Mouse (Mus musculus) CD4-positive, CD25-positive, alpha-beta regulatory T cell, adult 4 months (primary cell): ENCODE results near the gene Ptms. TPM values are rescaled to one million over a fixed set of nuclear protein-coding genes. Genes with fewer than 3 reads are reported as not detected.
A peak's percentile ranks its signal among the peaks of the same experiment; 100 is the strongest.
"Not testable (repeated sequence)": the region's sequence is repeated elsewhere in the genome, so short reads cannot be mapped to it uniquely, and the experiment has no call there.

Source experiments
- ATAC-seq: one replicate; pipeline ENCODE4 v1.8.0; 2017
- polyA plus RNA-seq, 2 experiments: library from polyadenylated mRNA; unstranded; fragments of 100-300 nt; shearing (Covaris generic); gene quantifications; one replicate each; pipeline ENCODE4 v1.2.1; 2017

Ptms gene
- polyA plus RNA-seq, 2 experiments from 2014 or later = 5.4 to 10.6 TPM

GRCm38 (mm10) chr6:124904161-124904981, 15.5 kb downstream of the Ptms start:
- peak; percentile 6 for ATAC-seq

- ATAC-seq = peak; percentile 66
Observed at GRCm38 (mm10) chr6:124903580-124904151, 16.2 kb downstream of the Ptms start.

GRCm38 (mm10) chr6:124901851-124902250, 18.1 kb downstream of the Ptms start:
- ATAC-seq = no peak

- peak; percentile 59 for ATAC-seq
Observed at GRCm38 (mm10) chr6:124900801-124901480, 19.0 kb downstream of the Ptms start.

GRCm38 (mm10) chr6:124900056-124900800, 19.7 kb downstream of the Ptms start:
- ATAC-seq = no peak

GRCm38 (mm10) chr6:124898359-124898758, 21.5 kb downstream of the Ptms start:
- peak; percentile 11 for ATAC-seq

GRCm38 (mm10) chr6:124894113-124894512, 25.8 kb downstream of the Ptms start:
- ATAC-seq = not testable (repeated sequence)

DNA sequence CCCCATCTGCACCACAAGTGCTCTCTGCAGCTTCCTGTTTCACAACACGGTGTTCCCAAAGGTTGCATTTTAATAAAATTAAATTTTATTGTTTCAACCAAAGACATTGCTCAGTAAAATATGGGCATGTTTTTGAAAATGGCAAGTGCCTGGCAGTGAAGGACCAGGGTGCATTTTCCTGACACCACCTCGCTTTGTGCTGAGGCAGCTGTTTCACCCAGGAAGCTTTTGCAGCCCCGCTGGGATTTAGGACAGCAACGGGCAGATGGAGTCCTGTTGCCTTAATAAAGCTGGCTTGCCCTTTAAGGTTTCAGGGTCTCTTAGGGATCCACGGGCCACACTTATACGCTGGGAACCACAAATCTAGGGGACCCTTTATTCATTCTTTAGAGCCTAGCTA, 28.9 kb downstream of the Ptms start:
- no peak for ATAC-seq

- no peak for ATAC-seq
Observed at GRCm38 (mm10) chr6:124888555-124889125, 31.3 kb downstream of the Ptms start.

- ATAC-seq = peak; percentile 36
Observed at GRCm38 (mm10) chr6:124887986-124888385, 31.9 kb downstream of the Ptms start, which contains the start of gene Cd4. TSS of gene Cd4 (minus strand) at chr6:124888221.

- ATAC-seq = peak; percentile 28
Observed at GRCm38 (mm10) chr6:124885956-124886381, 33.9 kb downstream of the Ptms start.

DNA sequence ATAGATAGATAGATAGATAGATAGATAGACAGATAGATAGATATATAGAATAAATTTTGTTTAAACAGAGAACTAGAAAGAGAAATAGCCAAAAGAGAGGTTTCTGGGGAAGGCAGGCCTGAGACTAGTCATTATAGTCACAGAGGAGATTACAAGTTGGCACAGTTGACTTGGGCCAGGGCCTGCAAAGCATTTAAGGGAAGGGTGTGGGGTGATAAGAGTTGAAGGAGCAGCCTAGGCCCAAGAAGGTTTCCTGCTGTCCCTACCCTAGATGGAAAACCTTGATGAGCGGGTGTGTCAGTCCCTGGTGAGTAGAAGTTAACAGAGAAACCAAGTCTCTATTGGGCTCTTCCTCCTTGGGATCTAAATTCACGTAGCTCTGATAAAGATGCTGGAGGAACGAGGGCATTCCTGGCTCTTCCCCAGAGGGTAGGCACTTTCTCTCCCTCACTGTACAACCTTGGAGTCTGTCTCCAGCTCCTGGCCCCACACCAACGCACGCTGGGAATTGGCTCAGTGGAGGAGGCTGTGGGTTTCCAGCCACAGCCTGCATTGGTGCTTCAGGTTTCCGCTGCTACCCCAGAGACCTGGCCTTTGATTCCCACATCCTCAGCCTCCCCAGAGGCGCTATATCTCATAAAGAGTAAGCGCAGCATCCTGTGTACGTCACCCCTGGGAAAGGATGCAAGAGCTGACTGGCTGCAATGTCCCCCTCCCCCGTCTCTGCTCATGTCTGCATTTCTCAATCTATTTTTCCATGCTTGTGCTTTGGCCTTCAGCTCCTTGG, 35.0 kb downstream of the Ptms start:
- peak; percentile 92 for ATAC-seq

DNA sequence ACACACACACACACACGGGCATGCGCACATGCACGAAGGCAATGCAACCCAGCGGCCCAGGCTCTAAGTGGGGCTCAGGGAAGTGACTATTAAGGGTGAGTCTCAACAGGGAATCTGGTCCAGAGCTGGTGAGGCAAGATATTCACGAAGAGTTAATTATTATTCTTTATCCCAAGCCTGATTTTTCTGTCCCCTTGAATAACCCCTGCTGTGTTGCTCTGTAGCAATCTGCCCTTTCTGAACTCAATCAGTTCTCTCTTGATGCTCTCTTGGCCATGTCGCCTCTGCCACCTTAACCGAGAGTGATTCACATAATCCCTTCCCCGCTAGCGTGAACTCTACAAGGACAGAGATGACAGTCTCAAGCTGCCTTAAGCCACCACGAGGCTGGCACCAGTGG, 36.6 kb downstream of the Ptms start:
- ATAC-seq = no peak

GRCm38 (mm10) chr6:124881821-124882220, 38.1 kb downstream of the Ptms start:
- ATAC-seq = no peak

- no peak for ATAC-seq
Observed at GRCm38 (mm10) chr6:124879390-124879789, 40.5 kb downstream of the Ptms start.

DNA sequence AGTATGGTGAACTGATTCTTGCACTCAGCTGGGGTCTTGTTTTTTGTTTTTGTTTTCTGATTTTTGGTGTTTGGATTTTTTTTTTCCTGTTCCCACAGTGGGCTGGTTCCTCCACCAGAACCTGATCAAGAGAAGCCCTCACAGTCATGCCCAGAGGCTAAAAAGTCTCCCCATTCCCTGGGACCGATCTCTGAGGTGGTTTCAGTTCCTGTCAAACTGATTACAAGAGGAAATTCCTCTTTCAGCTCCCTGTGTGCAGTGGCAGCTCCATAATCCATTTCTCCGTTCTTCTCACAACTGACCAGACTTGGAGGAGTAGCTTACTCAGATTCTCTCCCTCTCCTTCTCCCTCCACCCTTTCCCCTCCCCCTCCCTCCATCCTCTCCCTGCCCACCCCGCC, 45.6 kb downstream of the Ptms start:
- no peak for ATAC-seq

GRCm38 (mm10) chr6:124866560-124866959, 53.3 kb downstream of the Ptms start:
- ATAC-seq = no peak

GRCm38 (mm10) chr6:124865766-124866362, 54.0 kb downstream of the Ptms start:
- ATAC-seq = no peak
